Mouse (Mus musculus): Measurements from ENCODE around the gene Rgs10.

Rgs10 gene

DNA sequence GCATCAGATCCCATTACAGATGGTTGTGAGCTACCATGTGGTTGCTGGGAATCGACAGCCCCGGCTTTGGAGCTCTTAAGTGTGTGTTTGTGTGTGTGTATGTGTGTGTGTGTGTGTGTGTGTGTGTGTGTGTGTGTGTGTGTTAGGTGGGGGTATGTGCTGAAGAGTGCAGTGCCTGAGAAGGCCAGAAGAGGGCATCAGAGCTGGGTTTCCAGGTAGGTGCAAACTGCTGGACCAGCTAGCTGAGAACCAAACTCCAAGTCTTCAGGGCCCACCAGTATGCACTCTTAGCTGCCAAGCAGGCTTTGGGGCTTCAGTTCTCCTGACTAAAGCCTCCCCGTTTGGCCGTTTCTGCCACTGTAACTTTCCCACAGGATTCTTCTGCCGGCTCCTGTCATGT is 10.3 kb downstream of the Rgs10 start:
- DNase-seq (ENCODE audit: low spot score), result no peak

DNA sequence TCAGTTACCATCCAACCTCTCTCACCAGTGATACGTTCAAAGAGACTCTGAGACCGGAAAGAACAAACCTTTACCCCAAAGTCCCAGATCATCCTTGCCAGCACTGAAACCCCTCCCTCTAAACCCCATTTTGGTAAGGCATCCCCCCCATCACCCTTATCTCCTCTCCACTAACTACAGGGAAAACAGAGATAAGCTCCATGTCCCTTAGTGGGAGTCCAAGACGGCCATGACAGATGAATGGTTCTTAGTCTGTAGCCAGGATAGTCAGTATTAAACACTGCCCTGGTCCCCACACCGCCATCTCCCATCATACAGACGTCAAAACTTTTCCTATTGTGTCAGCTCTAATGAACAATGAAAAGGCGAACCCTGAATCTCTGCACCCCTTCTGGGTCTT is 14.6 kb downstream of the Rgs10 start:
- no peak for DNase-seq (ENCODE audit: low spot score)

DNA sequence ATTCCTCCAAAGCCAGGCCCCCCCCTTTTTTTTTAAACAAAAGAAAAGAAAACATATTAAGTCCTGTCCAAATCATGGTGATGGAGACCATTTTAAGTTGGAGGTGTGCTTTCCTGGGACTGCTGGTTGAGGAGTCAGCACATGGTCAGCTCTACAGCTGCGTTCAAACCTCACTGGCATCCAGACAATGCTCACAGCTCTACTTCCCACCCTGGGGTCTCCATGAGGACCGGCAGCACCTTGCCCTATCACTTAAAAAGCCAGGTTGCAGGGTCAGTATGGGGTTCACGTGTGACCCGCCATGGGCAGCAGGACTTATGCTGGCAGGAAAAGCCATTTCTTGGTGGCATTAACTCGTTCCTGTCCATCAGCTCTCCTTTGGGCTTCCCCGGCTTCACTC is 15.0 kb downstream of the Rgs10 start:
- no peak for DNase-seq (ENCODE audit: low spot score)

DNA sequence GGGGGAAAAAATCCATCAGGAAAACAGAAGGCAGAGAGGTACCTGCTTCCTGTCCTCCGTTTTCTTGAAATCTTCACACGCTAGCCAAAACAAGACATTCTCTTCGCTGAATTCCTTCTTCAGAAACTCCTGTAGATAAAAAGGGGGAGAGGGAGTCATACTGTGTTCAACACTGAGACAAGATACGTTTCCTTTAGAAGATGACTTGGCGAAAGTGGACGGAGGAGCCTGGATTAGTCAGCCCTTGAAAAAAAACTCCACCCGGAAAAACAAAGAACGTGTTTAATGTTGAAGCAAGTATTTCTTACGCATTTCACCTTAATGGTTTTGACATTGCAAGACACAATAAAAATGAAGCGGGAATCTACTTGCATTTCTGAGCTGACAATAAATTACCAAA is 15.4 kb downstream of the Rgs10 start:
- no peak for DNase-seq (ENCODE audit: low spot score)

DNA sequence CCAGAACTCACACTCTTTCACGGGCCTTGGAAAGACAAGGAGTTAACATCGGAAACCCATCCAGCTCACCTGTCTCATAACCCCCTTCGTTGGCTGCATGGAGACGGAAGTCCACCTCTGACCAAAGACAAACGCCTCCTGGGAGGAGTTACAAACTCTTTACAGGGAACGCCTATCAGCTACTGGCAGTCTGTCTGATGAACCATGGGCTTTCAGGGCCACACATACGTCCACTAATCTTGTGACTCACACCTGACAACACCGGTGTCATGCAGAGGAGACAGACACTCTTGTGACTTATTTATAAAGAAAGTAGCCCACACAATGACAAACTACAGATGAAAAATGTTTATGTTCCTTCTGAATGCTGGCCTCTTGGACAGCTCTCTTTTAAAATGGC is 16.0 kb downstream of the Rgs10 start:
- DNase-seq (ENCODE audit: low spot score), result no peak

DNA sequence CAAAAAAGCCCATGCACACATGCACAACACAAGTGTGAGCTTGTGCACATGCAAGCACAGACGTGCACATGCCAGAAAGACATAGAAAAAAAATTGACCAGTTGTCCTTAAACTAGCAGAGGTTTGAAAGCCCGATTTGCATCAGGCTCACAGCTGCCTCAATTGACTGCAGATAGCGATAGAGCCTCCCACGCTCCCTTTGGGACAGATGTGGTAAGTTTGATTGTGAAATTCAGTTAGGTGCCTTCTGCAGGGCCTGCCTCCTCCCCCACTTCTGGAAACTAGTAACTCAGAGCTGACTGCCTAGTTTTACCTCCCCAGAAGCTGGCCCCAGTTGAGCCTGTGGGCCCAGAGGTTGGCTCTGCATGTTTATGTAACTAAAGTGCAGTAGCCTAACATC is 19.9 kb downstream of the Rgs10 start:
- no peak for DNase-seq (ENCODE audit: low spot score)

DNA sequence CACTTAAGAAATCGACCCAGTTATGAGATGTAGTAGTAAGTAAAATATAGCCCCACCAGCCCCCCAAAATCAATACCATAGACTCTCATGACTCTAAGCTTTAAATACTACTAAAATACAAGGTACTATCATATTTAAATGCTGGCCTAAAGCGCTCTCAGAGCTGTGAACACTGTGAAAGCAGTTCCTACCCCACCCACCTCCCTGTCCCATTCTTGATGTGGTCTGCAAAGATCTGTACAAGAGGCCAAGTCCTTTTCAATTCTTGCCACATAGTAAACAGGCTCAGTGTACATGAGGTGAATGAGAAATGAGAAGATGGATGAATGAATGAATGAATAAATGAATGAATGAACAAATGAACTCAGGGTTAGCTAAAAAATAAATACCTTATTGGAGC is 21.5 kb downstream of the Rgs10 start:
- no peak for DNase-seq (ENCODE audit: low spot score)

DNA sequence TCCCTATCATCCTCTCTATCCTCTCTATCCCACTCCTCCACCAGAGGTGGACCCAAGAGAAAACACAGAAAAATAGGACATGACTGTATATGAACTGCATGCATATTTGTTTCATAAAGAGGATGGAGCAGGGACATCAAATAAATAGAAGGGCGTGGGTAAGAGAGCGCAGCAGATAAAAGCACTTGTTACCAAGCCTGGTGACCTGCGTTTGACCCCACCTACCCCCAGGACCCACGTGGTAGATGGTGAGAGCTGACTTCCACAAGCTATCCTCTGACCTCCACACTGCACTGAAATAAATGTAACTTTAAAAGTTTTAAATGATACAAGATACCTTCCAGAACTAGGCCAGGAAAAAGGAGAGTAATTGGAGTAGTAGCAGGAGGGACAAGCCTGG is 24.8 kb downstream of the Rgs10 start:
- DNase-seq (ENCODE audit: low spot score), result no peak

DNA sequence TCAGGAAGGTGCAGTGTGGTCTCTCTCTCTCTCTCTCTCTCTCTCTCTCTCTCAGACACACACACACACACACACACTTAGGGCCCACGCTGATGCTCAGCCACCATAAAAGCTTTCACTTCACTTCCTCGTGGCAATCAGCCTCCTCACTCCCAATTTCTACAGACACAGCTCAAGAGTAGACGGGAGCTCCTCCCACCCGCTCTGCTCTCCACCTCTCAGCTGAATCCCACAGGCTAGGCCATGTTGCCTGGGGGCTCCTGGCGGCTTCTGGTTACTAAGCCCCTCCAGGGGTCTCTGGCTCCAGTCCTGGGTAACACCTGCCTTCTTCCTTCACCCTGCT is 25.6 kb downstream of the Rgs10 start:
- no peak for DNase-seq (ENCODE audit: low spot score)

DNA sequence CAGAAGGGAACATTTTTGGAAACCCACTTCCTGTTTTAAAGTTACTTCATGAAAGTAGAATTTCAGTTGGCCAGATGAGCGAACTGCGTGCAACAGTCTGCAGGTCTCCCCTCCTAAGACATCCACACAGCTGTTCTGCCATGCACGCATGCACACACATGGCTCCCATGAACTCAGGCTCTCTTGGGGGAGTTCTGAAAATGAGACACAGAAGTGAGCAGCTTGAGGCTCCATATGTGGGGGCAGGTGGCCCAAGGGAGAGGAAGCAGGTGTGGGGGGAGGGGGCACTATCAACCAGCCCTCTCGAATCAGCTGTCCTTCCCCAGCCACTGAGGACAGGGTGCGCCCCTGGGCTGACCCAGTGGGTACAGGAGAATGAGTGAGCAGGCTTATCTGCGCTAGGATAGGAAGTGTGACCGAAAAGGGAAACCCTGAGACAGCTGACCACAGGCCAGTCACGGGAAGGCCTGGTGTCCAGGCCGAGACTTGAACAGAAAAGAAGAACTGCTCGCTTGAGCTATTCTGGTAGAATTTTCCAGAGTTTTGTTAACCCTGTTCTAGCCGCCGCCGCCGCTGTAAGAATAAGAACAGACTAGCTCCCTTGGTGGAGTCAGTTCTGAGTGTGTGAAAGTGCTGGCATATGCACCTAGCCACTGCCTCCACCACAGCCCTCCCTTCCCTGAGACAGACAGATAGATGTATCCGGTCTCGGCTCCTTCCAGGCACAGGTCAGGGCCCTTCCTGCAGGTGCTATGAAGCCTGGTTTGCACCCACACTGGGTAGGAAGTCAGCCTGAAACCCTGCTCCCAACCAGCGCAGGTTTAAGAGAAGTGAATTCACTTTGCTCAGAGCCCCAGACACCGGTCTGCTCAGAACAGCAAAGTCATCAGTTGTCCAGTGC is 26.2 kb downstream of the Rgs10 start:
- DNase-seq (ENCODE audit: low spot score), result no peak

DNA sequence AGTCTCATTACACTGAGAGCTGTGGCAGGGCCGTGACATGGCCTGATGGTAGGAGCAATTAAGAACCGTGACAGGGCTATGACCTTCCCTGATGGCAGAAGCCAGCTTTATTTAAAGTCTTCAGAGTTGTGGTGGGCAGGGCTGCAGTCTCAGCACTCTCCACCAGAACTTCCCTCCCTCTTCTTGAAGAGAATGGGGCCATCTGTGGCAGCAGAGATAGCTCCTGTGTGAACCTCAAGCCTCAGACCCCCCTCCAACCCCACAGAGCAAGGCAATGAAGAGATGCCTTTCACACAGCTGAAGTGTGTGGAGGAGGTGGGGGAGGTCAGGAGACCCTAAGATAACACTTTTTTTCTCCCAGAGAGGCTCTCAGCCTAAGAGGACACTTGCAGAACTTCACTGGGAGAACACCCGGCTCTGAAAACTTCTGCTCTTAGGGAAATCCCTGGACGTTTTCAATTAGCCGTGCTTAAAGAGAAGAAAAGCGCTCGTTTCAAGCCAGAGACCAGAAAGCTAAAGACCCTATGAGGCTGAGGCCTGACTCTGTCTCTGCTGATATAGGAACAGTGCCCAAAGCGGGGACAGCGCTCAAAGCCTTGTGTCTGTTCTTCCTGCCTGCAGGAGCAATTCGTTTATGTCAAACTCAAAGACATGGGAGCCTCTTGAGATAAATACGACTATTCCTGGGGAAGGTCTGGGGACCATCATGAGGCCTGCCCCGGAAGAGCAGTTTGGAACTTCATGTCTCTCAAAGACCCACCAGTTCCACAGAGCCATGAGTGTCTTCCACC is 27.1 kb downstream of the Rgs10 start:
- DNase-seq (ENCODE audit: low spot score), result no peak

DNA sequence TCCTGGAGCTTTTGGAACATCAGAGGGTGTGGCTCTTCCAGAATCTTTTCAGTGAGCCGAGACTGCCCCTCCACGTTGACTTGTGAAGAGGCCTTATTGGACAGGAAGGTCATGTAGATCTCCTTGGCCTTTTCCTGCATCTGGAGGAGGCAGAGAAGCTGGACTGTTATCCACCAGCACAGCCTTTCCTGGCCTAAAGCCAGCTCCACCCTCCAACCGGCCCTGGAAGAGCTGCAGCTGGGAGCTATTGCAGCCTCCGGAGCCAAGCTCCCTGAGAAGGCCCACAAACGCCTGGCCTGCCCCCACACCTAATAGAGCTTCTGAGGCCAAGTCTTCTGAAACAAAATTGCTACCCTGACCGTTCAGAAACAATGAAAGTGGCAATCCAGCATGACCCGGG is 29.6 kb downstream of the Rgs10 start:
- peak; percentile 55 for DNase-seq (ENCODE audit: low spot score)

DNA sequence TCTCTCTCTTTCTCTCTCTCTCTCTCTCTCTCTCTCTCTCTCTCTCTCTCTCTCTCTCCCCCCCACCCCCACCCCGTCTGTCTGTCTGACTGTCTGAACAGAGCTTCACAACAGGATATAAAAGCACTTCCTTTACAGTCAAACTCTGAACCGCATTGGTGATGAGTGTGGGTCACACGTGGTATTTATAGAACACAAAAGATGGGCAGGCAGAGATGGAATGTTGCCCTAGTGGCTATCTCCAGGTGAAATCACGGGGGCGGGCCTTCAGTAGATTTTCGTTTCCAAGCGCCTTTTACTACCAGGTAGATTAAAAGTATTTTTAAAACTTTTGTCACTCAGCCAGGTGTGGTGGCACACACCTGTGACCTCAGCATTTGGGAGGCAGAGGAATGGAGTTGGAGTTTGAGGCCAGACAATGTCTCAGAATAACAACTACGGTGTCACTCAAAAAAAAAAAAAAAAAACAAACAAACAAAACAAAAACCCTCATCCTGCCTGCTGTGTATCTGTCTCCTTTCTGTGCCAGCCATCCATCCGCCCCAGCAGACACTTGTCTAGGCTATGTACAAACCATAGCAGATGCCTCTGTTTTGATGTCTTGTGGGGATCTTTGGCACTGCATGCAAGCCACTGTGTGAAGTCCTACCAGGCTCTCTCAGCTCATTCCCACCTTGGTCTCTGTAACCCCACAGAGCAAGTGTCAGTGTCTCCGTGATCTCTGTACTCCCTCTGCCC is 34.7 kb downstream of the Rgs10 start:
- DNase-seq (ENCODE audit: low spot score), result no peak

DNA sequence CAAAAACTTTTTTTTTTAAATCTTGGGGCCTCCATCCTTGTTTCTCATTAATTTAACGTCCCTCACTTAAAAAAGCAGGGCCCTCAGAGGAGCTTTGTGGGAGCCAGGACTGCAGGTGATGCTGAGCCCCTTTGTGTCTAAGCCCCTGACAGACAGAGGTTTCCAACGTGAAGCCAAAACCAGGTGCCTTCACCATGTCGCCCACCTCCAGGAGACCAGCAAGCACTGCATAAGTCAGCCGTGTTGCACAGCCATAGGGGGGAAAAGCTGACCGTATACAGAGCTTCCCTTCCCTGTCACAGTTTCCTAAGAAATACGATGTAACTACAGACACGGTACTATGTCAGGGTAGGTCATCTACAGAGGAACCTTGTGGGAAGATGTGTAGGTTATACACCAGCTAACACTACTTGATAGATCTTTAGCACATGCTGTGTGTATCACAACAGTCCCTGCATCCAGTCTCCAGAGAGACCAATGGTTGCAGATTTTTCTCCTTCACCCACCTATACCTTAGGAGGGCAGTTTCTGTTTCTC is 35.3 kb downstream of the Rgs10 start:
- no peak for DNase-seq (ENCODE audit: low spot score)

DNA sequence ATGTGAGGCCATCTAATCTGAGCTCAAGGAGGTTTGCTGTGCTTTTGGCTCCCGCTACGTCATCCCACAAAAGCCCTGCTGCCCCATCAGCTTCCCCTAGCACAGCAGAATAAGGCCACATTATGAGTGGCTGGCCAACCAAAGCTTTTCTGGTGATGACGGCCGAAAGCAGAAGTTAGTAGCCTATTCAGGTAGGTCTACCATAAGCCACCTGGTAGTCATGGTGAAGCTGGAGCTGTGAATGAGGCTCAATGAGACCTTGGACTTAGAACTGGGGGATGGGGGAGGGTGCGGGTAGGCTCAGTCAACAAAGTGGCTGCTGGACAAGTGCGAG is 36.1 kb downstream of the Rgs10 start:
- no peak for DNase-seq (ENCODE audit: low spot score)

DNA sequence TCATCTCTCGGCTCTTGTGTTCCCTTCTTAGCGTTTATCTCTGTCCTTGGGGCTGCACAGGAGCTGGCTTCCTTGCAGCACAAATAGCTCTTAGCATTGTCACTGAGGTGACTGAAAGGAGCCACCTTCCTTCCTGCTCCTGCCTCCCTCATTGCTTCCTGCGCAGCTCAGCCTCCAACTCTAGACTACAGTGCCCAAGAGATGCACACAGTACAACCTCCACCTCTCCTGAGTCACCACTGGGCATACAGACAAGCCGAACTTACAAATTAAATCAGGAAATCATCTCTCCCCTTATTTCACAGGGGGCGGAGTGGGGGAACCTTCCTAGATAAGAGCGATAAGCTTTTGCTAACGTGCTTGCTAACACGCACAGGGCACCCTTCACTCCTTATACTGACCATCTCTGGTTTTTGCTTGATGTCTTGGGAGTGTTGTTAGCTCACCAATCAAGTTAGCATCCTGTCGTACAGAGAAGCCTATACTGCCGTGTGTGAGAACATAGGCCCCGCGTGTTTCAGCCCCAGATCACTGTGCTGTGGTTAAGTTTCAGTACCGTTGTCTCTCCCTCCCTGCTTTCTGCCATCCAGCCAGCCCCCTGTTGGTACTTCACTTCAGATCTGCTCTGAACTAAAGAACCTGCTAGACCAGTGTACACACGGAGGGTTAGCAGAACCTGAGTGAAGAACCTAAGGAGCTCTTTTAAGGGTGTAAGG is 36.6 kb downstream of the Rgs10 start:
- DNase-seq (ENCODE audit: low spot score), result no peak

DNA sequence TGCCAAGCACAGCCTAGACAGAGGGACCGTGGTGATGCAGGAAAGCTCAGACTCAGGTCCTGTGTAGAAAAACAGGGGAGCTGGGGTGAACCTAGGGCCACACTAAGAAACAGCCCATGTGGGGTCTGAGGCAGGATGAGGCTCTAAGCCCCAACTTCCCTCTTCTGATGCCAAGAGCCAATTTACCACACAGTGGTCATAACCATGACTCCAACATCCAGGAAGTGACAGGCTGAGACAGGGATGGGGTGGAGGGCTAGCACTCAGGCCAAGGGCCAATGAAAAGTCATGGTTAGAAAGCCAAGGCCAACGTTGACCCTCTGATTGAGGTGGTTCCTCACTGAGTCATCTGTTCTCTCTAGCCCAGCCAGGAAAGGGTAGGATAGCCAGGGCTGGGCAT is 37.6 kb downstream of the Rgs10 start:
- DNase-seq (ENCODE audit: low spot score), result no peak

DNA sequence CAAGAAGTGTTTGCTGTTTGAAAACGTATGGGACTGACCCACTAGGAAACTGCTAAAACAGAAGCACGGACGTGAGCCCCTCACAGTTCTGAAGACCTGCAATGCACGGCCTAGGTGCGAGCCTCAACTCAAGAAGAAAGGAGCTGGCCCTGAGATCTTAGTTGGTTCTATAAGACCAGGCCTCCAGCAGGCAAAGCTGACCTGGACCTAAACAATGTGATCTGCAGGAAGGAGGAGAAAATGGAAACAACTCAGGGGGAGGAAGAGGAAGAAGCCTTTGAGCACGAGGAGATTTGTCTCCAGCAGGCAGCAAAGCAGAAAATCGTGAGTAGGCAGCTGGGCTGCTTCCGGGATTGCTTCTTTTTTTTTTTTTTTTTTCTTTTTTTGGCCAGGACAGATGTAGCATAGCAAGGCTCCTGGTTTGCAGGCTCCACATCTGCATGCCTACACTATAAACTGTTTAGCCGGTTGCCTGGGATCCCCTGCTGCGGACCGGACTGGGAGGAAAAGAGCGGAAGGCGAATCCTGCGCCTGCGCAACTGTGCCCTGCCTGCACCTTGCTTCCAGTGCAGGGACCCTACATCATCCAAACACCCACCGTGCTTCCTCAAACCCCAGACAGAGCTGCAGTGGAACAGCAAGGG is 39.3 kb downstream of the Rgs10 start:
- no peak for DNase-seq (ENCODE audit: low spot score)

DNA sequence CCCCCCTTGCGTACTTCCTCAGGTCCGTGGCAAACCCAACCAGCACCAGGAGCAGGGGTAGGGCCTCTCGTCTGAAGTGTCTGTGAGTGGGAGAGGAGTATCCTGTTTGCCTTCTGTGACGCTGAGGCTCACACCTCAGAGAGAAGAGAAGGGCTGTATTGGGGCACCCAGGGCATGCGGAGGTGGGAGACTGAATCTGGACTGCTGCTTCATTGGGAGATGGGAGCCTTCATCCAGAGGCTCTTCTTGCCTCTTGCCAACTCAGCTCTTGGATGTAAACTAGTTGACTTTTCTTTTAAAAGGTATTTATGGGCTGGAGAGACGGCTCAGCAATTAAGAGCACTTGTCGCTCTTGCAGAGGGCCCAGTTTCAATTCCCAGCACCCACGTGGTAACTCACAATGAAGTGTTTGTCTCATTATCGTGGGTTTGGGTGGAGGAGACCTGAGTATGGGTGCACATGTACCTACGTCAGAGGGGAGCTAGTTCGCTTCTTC is 42.3 kb downstream of the Rgs10 start:
- no peak for DNase-seq (ENCODE audit: low spot score)

DNA sequence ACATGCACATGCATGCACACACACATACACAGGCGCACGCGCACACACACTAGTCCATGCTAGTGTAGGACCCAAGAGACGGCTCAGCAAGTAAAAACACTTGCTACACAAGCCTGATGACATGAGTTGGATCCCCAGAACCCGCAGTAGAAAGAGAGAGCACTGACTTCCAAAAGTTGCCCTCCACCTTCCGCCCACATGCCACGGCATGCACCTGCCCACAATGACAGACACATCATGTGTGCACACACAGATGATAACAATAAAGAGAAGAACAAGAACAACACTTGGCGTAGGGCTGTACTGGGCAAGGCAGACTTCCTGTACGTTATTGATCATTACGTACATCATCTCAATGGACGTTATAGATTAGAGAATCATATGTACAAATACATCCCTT is 44.4 kb downstream of the Rgs10 start:
- DNase-seq (ENCODE audit: low spot score), result no peak

DNA sequence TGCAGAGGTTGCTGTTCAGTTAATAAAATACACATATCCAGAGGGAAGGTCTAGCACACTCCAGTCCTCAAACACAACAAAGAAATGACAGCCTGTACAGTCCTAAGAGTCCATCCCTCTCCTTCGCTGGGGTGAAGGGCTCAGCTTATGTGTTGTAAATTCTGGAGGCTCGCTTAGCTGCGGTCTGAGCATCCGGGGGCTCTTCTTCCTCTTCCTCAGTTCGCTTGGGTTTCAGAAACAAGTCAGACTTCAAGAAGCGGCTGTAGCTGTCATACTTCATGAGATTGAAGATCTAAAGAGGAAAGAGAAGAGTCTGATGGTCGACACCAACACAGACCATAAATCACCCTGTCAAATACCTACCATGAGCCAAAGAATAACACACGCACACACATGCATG is 44.8 kb downstream of the Rgs10 start:
- no peak for DNase-seq (ENCODE audit: low spot score)

Measured in ovary, postnatal 10 days (tissue).